Mouse (Mus musculus): Measurements from ENCODE around the gene Olah.

Gene Olah

DNA sequence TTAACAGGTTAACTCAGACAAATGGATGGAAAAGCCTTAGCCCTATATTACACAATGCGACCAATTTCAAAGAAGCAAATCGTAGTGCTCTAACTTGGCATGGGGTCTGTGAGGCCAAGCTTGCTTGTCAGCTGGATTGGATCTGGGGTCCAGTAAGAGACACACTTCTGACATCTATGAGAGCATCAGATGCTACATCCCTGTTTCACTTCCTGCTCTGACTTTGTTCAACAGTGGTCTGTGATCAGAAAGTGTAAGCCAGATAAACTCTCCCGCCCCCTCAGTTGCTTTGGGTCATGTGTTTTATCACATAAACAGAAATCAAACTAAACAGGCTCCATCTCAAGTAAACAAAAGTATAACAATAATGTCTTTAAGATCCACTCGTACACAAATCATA, 48.6 kb downstream of the Olah start:
- no peak for DNase-seq

DNA sequence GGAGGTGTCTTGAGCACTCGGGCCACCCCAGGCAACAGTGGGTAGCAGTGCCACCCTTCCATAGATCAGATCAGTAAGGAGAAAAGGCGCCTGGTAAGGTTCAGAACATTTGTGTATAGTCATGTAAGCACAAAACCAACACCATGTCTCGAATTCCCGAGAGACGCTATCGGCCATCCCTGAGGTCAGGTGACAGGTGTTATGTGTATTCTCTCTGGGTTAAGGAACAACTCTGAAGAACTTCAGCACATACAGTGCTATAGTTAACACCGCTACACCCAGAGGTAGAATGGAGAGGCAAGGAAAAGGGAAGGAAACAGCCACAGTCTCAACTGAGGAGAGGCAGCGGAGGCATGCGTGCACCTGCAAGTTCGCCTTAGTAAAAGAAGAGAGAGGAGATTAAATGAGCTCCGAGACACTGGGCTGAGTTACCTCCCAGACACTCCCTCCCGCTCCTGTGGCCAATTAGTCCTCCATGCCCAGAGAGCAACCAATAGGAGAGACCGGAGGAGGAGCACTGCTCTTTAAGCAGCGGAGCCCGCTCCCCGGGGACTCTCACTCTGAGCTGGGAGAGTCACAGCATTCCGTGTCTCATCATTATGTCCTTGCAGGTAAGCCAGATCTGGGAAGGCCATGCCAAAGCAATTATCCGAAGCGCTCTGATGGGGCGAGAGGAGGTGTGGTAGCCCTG, 61.3 kb downstream of the Olah start, which contains the start of gene Acbd7:
Gene Acbd7, plus strand, starts transcription at position 558 of the 691 bp plus-strand sequence.
- DNase-seq: peak; percentile 57

GRCm38 (mm10) chr2:3333761-3334160, 63.2 kb downstream of the Olah start:
- DNase-seq: peak; percentile 14

DNA sequence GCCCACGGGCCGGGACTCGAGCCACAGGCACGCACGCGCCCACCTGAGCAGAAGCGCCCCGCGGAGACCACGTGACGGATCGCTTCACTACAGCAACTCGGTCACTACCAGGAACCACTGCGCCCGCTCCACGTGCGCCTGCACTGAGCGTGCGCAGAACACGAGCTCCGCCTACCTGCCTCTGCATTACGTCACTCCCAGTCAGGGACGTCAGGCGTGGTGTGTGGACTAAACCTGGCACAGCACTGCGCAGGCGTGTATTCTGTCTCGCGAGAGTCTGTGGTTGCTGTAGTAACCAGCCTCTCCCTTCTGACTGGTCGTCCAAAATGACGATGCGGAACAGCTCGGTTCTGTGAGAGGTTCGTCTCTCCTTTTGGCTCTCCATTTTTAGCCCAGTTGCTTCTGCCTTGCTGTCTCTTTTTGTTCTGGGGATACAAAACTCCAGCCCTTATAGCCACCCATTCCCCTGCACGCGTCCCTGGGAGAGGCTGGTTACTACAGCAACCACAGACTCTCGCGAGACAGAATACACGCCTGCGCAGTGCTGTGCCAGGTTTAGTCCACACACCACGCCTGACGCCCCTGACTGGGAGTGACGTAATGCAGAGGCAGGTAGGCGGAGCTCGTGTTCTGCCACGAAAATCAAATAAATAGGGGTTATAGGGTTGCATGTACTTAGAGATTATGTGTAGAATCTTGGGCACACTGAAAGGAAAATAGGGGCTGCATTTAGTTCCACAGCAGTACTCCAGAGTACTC, 64.3 kb downstream of the Olah start, which contains the start of gene Rpp38:
Gene Rpp38, minus strand, starts transcription at position 160 of the 759 bp plus-strand sequence.
- peak; percentile 99 for DNase-seq

- no peak for DNase-seq
These were observed 65.0 kb downstream of the Olah start for GRCm38 (mm10) chr2:3332056-3332455.

DNA sequence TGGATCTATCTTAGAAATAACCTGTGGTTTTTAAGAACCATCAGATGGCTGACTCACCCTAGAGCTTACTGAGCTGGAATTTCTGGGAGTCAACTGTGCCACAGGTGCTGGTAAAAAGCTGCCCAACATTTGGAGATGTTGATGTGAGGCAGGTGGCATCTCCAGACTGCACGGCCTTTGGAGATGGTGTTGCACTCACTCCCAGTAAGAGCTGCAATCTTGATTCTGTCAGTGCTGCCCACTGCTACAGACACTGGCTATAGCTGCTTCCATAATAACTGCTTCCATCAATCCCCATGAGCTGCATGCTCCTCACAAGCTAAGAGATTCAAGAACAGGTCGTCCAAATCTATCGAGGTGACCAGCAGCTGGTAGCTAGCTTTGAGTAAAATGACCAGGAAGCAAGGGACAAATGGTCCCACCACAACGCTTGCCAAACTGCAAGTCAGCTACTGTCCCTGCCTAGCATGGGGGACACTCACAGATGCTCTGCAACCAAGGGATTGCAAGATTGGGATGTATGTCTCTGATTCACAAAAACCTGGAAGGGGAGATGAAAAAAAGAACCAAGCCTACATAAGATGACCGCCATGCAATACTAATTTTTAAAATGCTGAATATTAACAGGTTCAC, 65.8 kb downstream of the Olah start:
- DNase-seq: peak; percentile 41

DNA sequence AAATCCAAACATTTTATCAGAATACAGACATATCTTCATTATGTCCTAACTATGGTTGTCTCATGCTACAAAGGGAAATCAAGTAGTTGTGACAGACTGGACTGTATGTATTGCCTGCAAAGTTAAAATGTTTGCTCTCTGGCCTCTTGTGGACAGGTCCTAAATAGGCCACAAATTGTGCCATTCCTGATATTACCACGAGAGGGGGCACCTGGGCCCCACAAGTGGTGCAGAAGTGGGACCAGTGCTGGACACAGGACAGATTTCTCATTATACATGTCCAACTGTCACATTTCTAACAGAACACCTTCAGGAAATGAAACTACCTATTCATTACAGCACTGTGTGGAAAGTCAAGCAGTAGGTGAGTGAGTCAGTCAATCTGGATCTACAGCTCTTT, 69.7 kb downstream of the Olah start:
- peak; percentile 59 for DNase-seq

- DNase-seq: no peak
These were observed 70.5 kb downstream of the Olah start for GRCm38 (mm10) chr2:3326547-3326946.

DNA sequence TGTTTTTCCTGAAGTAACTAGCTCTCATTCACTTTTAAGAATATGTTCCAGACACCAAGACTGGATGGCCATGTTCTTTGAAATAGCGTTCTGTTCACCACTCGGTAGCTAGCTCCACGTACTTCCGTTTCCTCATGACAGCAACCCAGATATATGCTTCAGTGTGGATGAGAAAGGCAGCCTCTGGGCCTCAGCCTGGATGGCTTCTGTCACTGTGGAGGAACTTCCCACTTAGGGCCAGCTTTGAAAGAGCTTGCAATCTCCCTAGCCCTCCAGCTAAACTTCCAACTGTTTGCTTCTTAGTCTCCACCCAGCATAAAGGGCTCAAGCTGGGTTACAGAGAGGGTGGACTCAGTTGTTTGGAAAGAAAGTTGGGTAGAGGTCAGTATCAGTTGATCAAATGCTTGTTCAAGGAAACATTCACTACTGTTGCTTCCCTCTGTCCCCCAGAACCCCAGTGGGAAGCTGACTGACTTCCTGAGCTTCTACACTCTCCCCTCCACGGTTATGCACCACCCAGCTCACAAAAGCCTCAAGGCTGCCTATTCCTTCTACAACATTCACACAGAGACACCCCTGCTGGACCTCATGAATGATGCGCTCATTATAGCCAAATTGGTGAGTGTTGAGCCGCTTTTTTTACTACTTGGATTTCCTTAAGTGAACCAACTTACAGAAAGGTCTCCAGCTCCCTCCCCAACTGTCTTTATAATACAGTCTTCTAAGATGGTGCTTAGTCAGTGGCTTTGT, 72.5 kb downstream of the Olah start:
- DNase-seq: no peak

GRCm38 (mm10) chr2:3323132-3323531, 73.9 kb downstream of the Olah start:
- no peak for DNase-seq

- peak; percentile 77 for DNase-seq
These were observed 91.5 kb downstream of the Olah start for GRCm38 (mm10) chr2:3305426-3306025.

GRCm38 (mm10) chr2:3295826-3296225, 101.2 kb downstream of the Olah start:
- DNase-seq: no peak

DNA sequence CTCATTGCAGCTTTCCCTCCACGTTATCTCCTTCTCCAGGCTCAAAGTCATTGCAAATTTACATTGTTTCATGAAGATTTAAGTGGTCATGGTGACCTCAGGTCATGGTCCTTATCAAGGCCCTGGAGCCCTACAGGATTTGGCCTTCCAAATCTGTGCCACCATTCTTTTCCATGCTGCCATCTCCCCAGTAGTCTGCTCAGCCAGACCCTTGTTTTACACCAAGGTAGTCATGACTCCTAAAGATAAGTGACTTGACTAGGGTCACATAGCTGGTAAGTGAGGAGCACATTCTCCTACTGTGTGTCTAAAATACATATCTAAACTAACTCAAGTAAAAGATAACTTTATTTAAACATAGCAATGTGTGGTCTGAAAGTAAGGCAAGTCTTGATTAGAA, 104.8 kb downstream of the Olah start:
- DNase-seq: no peak

Data from cerebellum, adult 11-12 months (tissue).